Mouse (Mus musculus) forebrain, embryonic 10.5 days (tissue): ENCODE data around the gene Kif1b. TPM values are rescaled to one million over a fixed set of nuclear protein-coding genes. Genes with fewer than 3 reads are reported as not detected.

Experiments
- DNase-seq: peaks from one replicate; pipeline ENCODE4 v3.0.0-alpha.2; 2017; ENCODE audit warnings: low spot score; ENCODE audit errors: extremely low spot score
- H3K27ac ChIP-seq: fragments of 300-500 bp; sonication (generic); 2 replicates; pipeline ENCODE4 v1.5.1; 2016; ENCODE audit warnings: mild to moderate bottlenecking
- H3K27me3 ChIP-seq: fragments of 300-500 bp; sonication (generic); 2 replicates; pipeline ENCODE4 v1.6.1; 2016; ENCODE audit warnings: mild to moderate bottlenecking; ENCODE audit not compliant: poor library complexity, severe bottlenecking
- H3K36me3 ChIP-seq: fragments of 300-500 bp; sonication (generic); replicated peaks from 2 replicates; pipeline ENCODE4 v1.6.1; 2016; ENCODE audit warnings: mild to moderate bottlenecking, moderate library complexity
- H3K4me1 ChIP-seq: fragments of 300-500 bp; sonication (generic); 2 replicates; pipeline ENCODE4 v1.6.1; 2016
- H3K4me3 ChIP-seq: fragments of 300-500 bp; sonication (generic); 2 replicates; pipeline ENCODE4 v1.5.1; 2016; ENCODE audit warnings: mild to moderate bottlenecking, moderate library complexity
- H3K9me3 ChIP-seq: fragments of 300-500 bp; sonication (generic); 2 replicates; pipeline ENCODE4 v1.6.1; 2016; ENCODE audit warnings: mild to moderate bottlenecking, moderate library complexity
- WGBS: fragments of 180-500 bp; shearing (Covaris S2); methylation state at CpG from one replicate; pipeline ENCODE4 v1.1.7; 2016; 5-methylcytosine and 5-hydroxymethylcytosine counted together
- polyA plus RNA-seq: library from polyadenylated mRNA; unstranded; fragments of >200 nt; fragmentation: Nextera tagmentation; extraction: Ambion mirVana; gene quantifications from 2 replicates; pipeline ENCODE4 v1.2.1, GENCODE M21; 2016

Gene Kif1b
- polyA plus RNA-seq, 1 experiment from 2014 or later = 59.8 TPM

- under 1% methylated on average over 82 of the region's 83 CpGs for WGBS
- peaks cover 64% of the 10 kb centered on the region for H3K4me1 ChIP-seq
- H3K27me3 ChIP-seq = no peaks in the 10 kb centered on the region
Observed at GRCm38 (mm10) chr4:149306712-149307595, 539 bp downstream of the Kif1b start.

GRCm38 (mm10) chr4:149305761-149306711 is 1.5 kb downstream of the Kif1b start:
- H3K9me3 ChIP-seq = no peaks in the 10 kb centered on the region
- WGBS = 43% methylated on average over 14 of the region's 14 CpGs
- H3K36me3 ChIP-seq = no peaks in the 10 kb centered on the region; the same call in 1 of the 2 replicates
- H3K27ac ChIP-seq = peak overlapping the region; percentile 94
- H3K4me1 ChIP-seq = peaks cover 71% of the 10 kb centered on the region
- no peak for DNase-seq
- H3K27me3 ChIP-seq = no peaks in the 10 kb centered on the region
- peak overlapping the region; percentile 78 for H3K4me3 ChIP-seq

More at GRCm38 (mm10) chr4:149306712-149307595, 539 bp downstream of the Kif1b start:
- Histone ChIP-seq H3K4me3 (peak overlapping the region; percentile 78), H3K27ac (peak overlapping the region; percentile 94), H3K36me3 (no peaks in the 10 kb centered on the region), H3K9me3 (no peaks in the 10 kb centered on the region)
- peak; percentile 68 for DNase-seq

- WGBS = 93% methylated on average over 1 of the region's 1 CpGs
- Histone ChIP-seq H3K9me3 (no peaks in the 10 kb centered on the region), H3K27me3 (no peaks in the 10 kb centered on the region), H3K36me3 (no peaks in the 10 kb centered on the region; the same call in 1 of the 2 replicates), H3K4me3 (no peak overlapping the region; the same call in 1 of the 2 replicates), H3K4me1 (peaks cover 70% of the 10 kb centered on the region), H3K27ac (no peak overlapping the region)
- DNase-seq = no peak
Observed at GRCm38 (mm10) chr4:149304466-149304865, 3.0 kb downstream of the Kif1b start.

GRCm38 (mm10) chr4:149303502-149303901 is 4.0 kb downstream of the Kif1b start:
- Histone ChIP-seq H3K27ac (no peak overlapping the region), H3K4me1 (peaks cover 60% of the 10 kb centered on the region)

GRCm38 (mm10) chr4:149302751-149303150 is 4.7 kb downstream of the Kif1b start:
- Histone ChIP-seq H3K9me3 (no peaks in the 10 kb centered on the region), H3K4me1 (peaks cover 53% of the 10 kb centered on the region), H3K36me3 (peaks cover 4% of the 10 kb centered on the region; the same call in 1 of the 2 replicates), H3K27ac (0 out of 2 replicates have a peak overlapping the region, but pooled peaks have one; percentile 35), H3K27me3 (no peaks in the 10 kb centered on the region), H3K4me3 (no peak overlapping the region)
- DNase-seq = no peak
- WGBS = 87% methylated on average over 5 of the region's 5 CpGs

More at GRCm38 (mm10) chr4:149303502-149303901, 4.0 kb downstream of the Kif1b start:
- Histone ChIP-seq H3K36me3 (peaks cover under 1% of the 10 kb centered on the region; the same call in 1 of the 2 replicates), H3K27me3 (no peaks in the 10 kb centered on the region), H3K4me3 (no peak overlapping the region), H3K9me3 (no peaks in the 10 kb centered on the region)
- DNase-seq = no peak
- WGBS = 79% methylated on average over 5 of the region's 5 CpGs

- WGBS = 70% methylated on average over 3 of the region's 3 CpGs
- peaks cover 53% of the 10 kb centered on the region for H3K4me1 ChIP-seq
- peaks cover 4% of the 10 kb centered on the region; the same call in 1 of the 2 replicates for H3K36me3 ChIP-seq
- H3K27me3 ChIP-seq = no peaks in the 10 kb centered on the region
- H3K9me3 ChIP-seq = no peaks in the 10 kb centered on the region
- H3K27ac ChIP-seq = peak overlapping the region; percentile 12; the same call in 1 of the 2 replicates
- no peak overlapping the region for H3K4me3 ChIP-seq
- no peak for DNase-seq
Observed at GRCm38 (mm10) chr4:149302136-149302535, 5.4 kb downstream of the Kif1b start.

- no peaks in the 10 kb centered on the region for H3K9me3 ChIP-seq
- 95% methylated on average over 2 of the region's 2 CpGs for WGBS
- H3K27me3 ChIP-seq = no peaks in the 10 kb centered on the region
- no peak overlapping the region for H3K4me3 ChIP-seq
- H3K4me1 ChIP-seq = peaks cover 13% of the 10 kb centered on the region
- peaks cover 12% of the 10 kb centered on the region for H3K36me3 ChIP-seq
- no peak overlapping the region for H3K27ac ChIP-seq
- DNase-seq = no peak
Observed at GRCm38 (mm10) chr4:149296501-149296900, 11.0 kb downstream of the Kif1b start.

GRCm38 (mm10) chr4:149292984-149293383 is 14.5 kb downstream of the Kif1b start:
- no peak overlapping the region for H3K27ac ChIP-seq
- no peaks in the 10 kb centered on the region for H3K27me3 ChIP-seq
- H3K4me3 ChIP-seq = no peak overlapping the region
- peaks cover 11% of the 10 kb centered on the region; the same call in 1 of the 2 replicates for H3K4me1 ChIP-seq
- 87% methylated on average over 5 of the region's 5 CpGs for WGBS
- peaks cover 39% of the 10 kb centered on the region for H3K36me3 ChIP-seq
- DNase-seq = no peak
- H3K9me3 ChIP-seq = no peaks in the 10 kb centered on the region

GRCm38 (mm10) chr4:149291061-149291460 is 16.4 kb downstream of the Kif1b start:
- no peak overlapping the region for H3K27ac ChIP-seq
- H3K27me3 ChIP-seq = no peaks in the 10 kb centered on the region
- DNase-seq = no peak
- no peaks in the 10 kb centered on the region for H3K9me3 ChIP-seq
- WGBS = 89% methylated on average over 9 of the region's 9 CpGs
- peaks cover 14% of the 10 kb centered on the region for H3K4me1 ChIP-seq
- no peak overlapping the region for H3K4me3 ChIP-seq
- H3K36me3 ChIP-seq = peaks cover 54% of the 10 kb centered on the region

- peaks cover 56% of the 10 kb centered on the region for H3K36me3 ChIP-seq
- no peak overlapping the region for H3K27ac ChIP-seq
- no peaks in the 10 kb centered on the region for H3K27me3 ChIP-seq
- no peak for DNase-seq
- 85% methylated on average over 7 of the region's 7 CpGs for WGBS
- no peaks in the 10 kb centered on the region for H3K9me3 ChIP-seq
- H3K4me3 ChIP-seq = no peak overlapping the region
- peaks cover 11% of the 10 kb centered on the region for H3K4me1 ChIP-seq
Observed at GRCm38 (mm10) chr4:149290157-149290750, 17.2 kb downstream of the Kif1b start.

GRCm38 (mm10) chr4:149286287-149287137 is 21.0 kb downstream of the Kif1b start:
- no peak overlapping the region for H3K27ac ChIP-seq
- DNase-seq = no peak
- H3K9me3 ChIP-seq = no peaks in the 10 kb centered on the region
- H3K4me3 ChIP-seq = no peak overlapping the region
- no peaks in the 10 kb centered on the region for H3K27me3 ChIP-seq
- 82% methylated on average over 8 of the region's 8 CpGs for WGBS
- H3K36me3 ChIP-seq = peaks cover 58% of the 10 kb centered on the region
- peaks cover 12% of the 10 kb centered on the region; the same call in 1 of the 2 replicates for H3K4me1 ChIP-seq
